Mouse (Mus musculus) ES-E14 (cell line): ENCODE data around the gene Pxt1.

Source experiments
- CHD2 ChIP-seq: IDR thresholded peaks from 2 replicates; pipeline ENCODE4 v1.6.1; 2014; ENCODE audit warnings: mild to moderate bottlenecking, low read depth, low read length, inconsistent platforms
- HCFC1 ChIP-seq: IDR thresholded peaks from 2 replicates; pipeline ENCODE4 v1.6.1; 2012; ENCODE audit warnings: low read length, inconsistent platforms, borderline replicate concordance; ENCODE audit not compliant: insufficient read depth
- MAFK ChIP-seq: IDR thresholded peaks from 2 replicates; pipeline ENCODE4 v1.6.1; 2014; ENCODE audit warnings: mild to moderate bottlenecking, low read depth, low read length, inconsistent platforms; ENCODE audit not compliant: insufficient read depth
- ZC3H11A ChIP-seq: IDR thresholded peaks from 2 replicates; pipeline ENCODE4 v1.6.1; 2012; ENCODE audit warnings: low read depth, mild to moderate bottlenecking, inconsistent platforms, low read length, borderline replicate concordance
- ZNF384 ChIP-seq: IDR thresholded peaks from 2 replicates; pipeline ENCODE4 v1.6.1; 2012; ENCODE audit warnings: low read depth, low read length, inconsistent platforms

GRCm38 (mm10) chr17:28894050-28894767 lies 49.4 kb downstream of the Pxt1 start:
- TF ChIP-seq MAFK (no peak), ZNF384 (no peak), ZC3H11A (no peak), CHD2 (no peak), HCFC1 (no peak)
